Mouse (Mus musculus) liver, adult 2 months (tissue): ENCODE measurements around the gene Elp5.

Experiments
- CTCF ChIP-seq: fragments of 200-500 bp; IDR thresholded peaks from 2 replicates; pipeline ENCODE4 v1.5.1; 2011; ENCODE audit warnings: low read depth, low read length, control low read depth
- POLR2A ChIP-seq: fragments of 200-500 bp; IDR thresholded peaks from 2 replicates; pipeline ENCODE4 v1.6.1; 2011; ENCODE audit warnings: low read length, control low read depth; ENCODE audit not compliant: insufficient read depth; ENCODE audit errors: extremely low read depth

- TF ChIP-seq CTCF: no peak
- TF ChIP-seq POLR2A: no peak
Measured at GRCm38 (mm10) chr11:69956218-69956617, 26.1 kb downstream of the Elp5 start.
